Mouse (Mus musculus) ES-Bruce4 (cell line): ENCODE data around the gene Polk.

Experiments
- CTCF ChIP-seq: IDR thresholded peaks from one replicate; pipeline ENCODE4 v1.8.1; 2011; ENCODE audit warnings: low read depth, low read length
- EP300 ChIP-seq: IDR thresholded peaks from 2 replicates; pipeline ENCODE4 v1.6.1; 2011; ENCODE audit warnings: low read depth, low read length; ENCODE audit not compliant: insufficient read depth

DNA sequence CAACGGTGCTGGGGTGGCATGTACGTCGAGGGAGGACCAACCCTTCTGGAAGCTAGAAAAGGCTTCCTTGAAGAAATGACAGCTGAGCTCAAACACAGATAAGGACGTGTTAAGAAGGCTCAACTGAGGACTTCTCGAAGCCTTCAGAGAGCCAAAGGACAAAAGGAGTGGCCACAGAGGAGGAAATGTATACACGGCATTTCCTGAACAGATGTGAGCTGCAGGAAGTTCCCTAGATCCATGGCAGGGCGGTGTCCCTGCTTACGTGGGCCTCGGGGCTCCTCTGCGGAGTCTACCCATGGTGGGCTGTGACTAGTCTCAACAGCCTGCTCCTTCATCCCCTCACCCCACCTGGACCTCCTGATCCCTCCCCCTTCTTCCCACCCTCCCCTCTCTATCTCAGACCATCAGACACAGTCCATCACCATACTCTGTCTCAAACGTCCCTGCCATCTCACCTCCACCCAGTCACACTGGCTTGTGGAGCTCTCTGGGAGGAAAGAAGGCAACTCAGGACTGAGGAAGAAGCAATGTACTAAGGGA lies 108.7 kb downstream of the Polk start:
- TF ChIP-seq EP300 (no peak), CTCF (no peak)
